Mouse (Mus musculus) right cerebral cortex, postnatal 36 days (tissue): ENCODE data around the gene Retsat.

Source experiments
- DNase-seq, 2 experiments: peaks; one replicate each; pipeline ENCODE4 v3.0.0; 2022; ENCODE audit warnings: low spot score in 2 of 2, mixed read lengths in 1 of 2

Retsat gene

DNA sequence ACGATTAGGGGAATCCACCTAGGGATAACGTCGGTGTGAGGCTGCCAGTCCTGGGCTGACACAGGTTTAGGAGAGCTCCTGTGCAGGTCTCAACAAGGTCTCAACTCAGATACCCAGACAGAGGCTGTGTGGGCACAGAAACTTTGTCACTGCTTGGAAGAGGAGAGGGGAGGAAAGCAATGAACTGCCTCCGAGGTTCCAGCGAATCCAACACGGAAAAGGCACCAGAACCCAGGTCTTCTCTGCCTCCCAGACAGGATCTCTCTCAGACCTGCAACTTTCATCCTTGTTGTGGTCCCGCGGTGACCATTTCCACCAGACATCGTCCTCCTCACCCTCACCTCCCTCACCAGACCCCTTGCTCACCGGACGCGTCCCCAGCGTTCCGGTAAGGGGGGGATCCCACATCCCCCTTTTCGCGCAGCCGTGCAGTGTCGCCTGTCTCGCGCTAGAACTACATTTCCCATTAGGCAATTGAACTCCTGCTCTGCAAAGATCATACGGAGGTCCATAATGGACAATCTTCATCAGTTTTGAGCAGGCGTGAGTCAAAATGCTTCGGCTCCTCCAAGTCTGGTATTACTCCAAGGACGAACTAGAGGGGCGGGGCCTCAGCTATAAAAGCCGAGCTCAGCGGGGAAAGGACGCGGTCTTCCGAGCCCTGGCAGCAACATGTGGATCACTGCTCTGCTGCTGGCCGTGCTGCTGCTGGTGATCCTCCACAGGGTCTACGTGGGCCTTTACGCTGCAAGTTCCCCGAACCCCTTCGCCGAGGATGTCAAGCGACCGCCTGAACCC is at the start of gene Retsat, which contains the start of gene Elmod3:
Gene Retsat (plus strand): TSS at position 520 of the 798 bp plus-strand sequence.
Gene Elmod3 (minus strand): TSS at position 458 of the 798 bp plus-strand sequence.
- DNase-seq: peak; percentile 86 to 92

DNA sequence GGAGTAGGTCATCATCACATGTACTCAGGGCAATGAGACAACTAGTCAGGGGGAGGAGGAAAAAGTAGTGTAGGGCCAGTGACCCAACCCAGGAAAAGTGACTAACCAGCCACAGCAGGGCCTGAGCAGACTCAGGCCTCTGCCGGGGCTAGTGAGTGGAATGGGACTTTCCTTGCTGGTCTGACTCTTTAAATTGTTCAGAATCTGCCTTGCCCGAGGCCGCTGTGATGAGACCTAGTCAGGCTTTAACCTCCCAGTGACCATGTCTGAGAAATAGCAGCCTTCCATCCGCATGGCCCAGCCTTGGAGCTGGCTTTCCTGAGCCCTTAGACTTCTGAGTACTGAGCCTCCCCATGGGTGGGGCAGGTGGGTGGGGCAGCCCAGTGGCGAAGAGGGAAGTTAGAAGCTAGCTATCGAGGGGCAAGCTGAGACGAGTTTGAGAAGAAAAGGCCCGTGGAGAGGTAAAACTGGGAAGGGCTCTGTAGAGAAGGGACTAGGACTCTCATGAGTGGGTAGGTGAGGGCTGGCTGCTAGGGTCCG is 49.2 kb upstream of the Retsat start:
- DNase-seq: no peak

DNA sequence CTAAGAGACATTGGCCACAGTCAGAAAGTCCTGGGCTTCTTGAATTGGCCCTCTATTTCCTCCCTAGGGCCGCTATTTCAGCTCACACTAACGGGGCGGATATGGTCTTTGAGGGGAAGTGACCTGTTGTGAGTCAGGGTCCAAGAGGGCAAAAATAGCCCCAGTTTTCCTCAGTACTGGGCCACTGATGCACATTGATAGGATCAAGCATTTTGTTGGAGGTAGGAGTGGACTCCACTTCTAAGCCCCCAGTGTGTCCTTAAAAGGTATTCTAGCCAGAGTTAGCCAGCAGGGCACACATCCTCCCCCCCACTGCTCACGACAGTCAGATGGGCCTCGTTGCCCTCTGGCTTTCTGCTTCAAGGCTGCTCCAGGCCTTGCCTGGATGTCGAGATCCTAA is 48.2 kb upstream of the Retsat start:
- no peak for DNase-seq

DNA sequence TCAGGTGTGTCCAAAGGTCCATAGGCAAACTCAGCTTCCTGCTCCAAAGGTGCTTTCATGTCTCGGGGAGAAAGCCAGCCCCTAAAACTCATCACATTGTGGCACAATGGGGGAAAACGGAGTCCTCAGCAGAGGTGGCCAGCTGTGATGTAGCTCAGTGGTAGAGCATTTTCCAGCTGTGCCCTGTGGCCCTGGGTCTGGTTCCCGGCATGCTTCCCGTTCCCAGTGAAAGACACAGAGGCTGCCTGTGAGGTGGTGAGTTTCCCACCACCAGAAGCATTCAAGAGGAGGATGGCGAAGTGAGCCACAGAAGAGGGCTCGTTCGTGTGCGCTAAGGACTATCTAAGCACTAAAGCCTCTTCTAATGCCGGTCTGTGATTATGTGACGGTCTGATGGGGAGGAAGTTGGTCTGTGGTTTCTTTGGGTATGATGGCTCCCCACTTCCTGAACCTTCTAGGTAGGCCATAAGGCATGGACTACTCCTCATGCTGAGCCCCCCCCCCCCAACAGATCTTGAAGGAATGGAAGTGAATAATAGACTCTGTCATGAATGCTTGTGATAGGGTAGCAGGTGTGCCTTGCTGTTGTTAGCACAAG is 47.7 kb upstream of the Retsat start:
- no peak for DNase-seq

DNA sequence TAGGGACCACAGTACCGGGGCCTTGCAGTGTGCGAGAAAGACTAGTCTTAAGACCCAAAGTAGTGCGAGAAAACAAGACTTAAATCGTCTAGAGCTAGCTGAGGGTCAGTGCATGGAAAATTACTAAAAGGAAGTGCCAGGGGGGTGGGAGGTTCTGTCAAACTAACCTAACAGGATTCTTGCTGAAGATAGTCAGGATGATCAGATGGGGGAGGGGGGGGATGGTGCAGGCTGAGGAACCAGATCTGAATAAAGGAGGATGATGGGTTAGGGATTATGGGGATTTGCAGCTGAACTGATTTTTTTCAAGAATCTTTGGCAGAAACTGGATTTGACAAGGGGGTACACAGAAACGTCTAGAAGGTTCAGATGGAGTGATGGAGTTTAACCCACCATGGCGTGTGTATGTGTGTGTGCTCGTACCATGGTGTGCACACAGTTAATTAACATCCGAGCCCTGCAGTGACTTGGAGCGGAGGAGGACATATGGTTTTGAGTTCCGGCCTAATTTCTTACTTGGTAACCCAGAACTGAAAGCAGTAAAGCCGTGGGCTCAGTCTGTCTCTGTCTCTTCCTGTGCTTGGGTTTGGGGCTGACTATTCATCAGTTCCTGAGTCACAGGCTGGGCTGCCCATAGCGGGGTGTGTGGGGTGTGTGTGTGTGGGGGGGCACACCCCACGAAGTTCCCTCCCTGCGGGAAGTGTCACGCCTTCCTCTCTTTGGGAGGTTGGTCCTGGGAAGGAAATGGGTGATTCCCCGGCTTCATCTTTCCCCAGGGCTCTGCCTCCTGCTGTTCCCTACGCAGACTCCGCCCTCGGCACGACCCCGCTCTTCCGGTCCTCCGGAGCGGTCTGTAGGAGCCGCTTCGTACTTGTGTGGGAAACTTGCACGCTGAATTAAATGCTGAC is 45.9 kb upstream of the Retsat start:
- peak; percentile 33 to 45 for DNase-seq

DNA sequence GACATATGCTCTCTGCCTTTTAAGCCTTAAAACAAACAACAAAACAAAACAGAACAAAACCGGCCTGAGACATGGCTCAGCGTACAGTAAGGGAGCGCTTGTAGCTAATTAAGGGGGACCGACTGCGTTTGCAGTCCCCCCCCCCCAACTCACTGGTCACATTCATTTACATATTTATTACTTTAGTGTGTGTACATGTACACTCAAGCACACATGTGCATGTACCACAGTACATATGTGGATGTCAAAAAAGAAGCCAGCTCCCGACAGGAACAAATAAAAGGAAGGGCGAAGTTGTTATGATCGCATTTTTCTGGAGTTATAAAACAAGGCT is 45.2 kb upstream of the Retsat start:
- DNase-seq: no peak

DNA sequence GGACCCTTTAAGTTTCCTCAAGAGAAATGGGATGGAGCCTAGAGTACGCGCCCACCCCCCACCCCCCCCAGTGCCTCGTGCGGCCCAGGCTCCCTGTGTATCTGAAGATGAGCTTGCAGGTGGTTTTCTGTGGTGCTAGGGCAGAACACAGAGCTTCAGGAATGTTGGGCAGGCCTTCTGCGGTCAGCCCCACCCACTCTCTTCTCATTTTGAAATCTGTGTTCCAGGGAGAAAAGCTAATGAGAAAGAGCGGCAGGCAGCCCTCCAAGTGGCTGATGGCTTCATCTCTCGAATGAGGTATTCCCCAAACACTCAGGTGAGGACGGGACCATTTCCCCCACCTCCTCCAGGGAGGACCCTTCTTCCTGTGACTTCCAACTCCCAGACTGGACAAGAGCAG is 37.5 kb upstream of the Retsat start:
- DNase-seq: no peak

DNA sequence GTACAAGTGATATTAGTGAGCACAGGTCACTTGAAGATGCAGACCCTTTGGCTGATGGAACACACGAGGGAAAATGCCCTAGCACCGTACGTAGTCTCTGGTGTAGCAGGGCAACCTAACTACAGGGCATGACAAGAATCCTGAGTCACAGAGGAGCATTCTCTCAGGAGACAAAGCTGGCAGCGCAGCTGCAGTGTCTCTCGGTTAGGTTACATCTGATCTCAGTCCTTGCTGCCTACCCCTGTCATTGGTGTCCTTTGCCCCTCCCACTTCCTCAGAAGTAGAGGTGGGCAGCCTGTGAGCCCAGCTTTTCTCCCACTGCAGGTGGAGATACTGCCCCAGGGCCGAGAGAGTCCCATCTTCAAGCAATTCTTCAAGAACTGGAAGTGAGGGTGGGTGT is 35.8 kb upstream of the Retsat start:
- no peak for DNase-seq

DNA sequence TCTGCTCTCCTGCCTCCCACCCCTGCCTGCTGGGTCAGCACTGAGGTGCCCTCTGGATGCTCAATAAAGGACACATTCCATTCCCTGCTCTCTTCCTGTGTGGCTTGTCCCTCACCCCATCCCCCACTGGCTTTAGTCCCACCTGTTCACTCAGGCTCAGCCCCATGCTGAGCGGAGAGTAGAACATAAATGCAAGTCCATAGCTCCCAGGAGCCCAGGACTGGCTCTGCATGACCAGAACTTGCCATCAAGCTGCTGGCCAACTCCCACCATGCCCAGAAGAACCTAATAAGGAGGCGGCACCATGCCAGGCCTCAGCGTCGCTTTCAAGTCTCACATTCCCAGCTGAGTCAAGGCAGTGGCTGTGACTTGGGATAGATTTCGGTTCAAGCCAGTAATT is 35.4 kb upstream of the Retsat start:
- DNase-seq: no peak

DNA sequence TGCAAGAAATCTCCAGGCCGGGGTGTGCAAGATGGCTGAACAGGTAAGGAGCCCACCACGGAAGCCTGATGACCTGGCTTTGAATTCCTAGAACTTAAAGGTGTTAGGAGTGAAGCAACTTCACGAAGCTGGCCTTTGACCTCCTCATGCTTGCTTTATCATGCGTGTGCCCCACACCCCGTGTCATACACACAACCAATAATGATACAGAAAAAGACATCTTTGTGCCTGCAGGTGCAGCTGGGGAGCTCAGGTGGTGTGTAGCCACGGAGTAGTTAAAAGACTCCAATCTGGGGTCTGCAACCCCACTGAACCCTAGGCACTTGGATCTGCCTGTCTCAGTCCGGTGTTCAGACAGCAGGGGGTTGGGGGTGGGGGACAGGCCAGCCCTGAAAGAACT is 32.8 kb upstream of the Retsat start:
- DNase-seq: no peak

DNA sequence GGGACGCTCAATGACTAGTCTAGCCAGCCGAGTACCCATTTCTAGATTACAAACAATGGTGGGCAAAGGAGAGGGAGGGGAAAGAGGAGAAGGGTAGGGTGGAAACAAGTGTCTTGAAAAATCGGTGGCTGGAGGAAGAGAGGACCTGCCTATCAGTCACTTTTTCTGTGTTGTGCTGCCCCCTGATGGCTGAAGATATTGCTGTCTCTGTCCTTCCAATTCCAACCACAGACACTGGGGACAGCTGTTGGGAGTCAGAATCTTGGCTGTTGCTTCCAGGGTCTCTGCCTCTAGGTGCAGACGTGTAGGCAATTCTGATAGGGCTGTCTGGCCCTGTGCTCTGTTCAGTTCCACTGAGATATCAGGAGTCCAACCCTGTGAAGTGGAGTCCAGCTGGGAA is 32.2 kb upstream of the Retsat start:
- peak; percentile 80 for DNase-seq

DNA sequence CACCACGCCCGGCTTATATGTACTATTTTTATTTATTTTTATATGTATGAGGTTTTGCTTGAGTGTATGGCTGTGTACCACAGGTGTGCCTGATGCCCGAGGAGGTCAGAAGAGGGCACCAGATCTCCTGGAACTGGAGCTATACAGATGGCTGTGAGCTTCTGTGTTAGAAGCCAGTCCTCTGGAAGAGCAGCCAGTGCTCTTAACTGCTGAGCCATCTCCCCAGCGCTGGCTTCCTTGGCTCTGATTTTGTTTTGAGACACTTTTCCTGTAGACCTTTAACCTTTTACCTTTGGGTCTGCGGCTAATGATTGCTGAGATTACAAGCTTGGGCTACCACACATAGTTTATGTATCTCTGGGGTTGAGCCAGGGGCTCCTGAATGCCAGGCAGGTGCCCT is 30.8 kb upstream of the Retsat start:
- no peak for DNase-seq

DNA sequence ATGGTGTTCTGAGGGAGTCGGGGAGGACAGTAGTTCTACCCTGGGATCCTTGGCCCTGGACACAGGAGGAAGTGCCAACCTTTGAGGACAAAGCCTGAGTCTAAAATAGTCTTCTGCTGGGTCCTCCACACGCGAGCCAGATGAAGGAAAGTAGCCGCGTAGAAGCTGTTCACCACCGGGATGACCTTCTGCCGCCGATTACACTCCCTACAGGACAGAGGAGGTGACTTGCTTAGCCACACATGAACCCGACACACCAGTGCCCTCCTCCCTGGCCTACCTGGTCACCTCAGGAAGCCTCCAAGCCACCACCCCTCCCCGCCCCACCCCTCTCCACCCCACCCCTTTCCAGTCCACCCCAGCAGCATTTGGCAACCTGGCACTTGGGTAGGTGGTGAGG is 29.5 kb upstream of the Retsat start:
- DNase-seq: no peak

DNA sequence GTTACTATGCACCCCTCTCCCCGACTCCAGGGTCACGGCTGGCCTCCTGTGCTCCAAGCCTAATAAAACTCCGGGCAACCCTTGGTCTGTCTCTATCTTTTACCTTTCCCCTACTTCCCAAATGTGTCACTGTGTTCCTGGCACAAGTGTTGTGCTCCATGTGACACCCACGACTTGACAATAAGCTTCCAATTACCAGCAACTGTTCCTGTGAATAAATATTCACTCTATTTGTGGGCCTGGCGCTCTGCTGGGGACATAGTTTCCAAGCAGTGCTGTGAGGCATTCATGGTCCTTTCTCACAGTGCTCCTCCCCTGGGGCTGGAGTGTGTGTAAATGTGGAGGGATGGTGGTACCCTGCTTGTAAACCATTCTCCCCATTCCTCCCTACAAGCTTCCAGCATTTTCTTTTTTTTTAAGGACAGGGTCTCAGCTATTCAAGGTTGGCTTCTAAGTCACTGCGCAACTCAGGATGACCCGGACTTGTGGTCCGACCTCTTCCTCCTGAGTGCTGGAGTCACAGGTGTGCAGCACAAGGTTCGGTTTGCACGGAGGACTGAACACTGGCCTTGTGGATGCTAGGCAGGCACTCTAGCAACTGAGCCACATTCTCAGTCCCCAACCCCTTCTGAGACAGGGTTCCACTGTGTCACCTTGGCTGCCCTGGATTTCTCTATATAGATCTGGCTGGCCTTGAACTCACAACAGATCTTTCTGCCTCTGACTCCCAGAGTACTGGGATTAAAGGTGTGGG is 27.5 kb upstream of the Retsat start:
- DNase-seq: no peak

DNA sequence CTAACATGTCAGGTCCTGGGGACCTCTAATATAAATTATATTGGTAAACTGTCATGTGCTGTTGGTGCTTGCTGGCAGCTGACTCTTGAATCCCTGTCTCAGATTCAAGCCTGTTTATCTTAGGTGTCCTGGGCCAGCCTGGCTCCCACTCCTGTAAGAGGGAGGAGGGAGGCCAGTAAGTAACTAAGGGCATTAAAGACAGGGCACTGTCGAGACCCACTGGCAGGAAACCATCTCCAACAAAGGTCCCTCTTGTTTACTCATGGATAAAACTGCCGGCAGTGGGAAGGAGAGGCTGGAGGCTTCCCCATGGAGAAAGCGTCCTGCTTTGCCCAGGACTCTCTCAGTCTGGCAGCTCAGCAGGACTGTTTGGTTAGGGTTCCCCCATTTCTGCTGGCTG is 26.4 kb upstream of the Retsat start:
- DNase-seq: no peak

DNA sequence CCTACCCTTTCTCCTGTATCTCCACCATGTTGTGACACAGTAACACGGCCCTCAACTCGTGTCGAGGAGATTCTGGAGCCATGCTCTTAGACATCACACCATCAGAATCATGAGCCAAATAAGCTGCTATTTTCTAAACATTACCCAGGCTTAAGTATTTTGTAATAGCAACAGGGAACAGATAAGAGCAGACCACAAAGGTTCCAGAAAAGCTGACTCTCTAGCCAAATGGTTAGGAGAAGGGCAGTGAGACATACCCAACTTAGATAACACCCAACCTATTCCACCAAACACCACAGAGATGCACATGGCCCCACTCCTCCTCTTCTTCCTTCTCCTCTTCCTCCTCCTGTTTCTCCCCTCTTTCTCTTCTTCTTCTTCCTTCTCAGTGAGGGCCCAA is 22.2 kb upstream of the Retsat start:
- no peak for DNase-seq

DNA sequence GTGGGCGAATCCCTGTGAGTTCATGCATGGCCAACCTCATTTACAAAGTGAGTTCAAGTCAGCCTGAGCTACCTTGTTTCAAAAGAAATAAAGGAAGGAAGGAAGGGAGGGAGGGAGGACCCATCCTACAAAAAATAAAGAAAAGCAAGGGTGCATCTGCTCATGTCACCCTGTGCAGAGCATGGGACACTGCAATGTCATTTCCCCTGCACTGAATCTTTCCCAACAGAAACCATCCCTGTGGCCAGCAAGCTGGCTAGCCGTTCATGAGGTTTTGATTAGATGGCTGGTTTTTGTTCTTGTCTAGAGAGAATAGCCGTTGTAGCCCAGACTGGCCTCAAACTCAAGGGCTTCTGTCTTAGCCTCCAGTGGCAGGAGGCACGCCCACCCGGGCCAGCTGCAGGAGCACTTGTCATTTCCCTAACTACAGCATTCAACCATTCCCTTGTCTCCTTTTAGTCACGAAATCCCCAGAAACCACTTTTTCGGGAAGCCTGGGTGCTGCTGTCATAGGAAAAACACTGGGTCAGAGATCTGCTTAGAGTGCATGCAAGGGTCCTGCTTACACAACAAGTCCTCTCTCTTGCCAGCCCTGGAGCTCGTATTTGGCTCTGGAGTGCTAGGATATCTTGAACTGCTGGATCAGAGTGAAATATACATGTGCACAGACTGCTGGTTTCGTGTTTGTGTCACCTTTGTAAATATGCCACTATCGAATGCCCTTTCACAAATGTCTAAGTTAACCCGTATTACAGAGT is 16.5 kb upstream of the Retsat start:
- DNase-seq: no peak

DNA sequence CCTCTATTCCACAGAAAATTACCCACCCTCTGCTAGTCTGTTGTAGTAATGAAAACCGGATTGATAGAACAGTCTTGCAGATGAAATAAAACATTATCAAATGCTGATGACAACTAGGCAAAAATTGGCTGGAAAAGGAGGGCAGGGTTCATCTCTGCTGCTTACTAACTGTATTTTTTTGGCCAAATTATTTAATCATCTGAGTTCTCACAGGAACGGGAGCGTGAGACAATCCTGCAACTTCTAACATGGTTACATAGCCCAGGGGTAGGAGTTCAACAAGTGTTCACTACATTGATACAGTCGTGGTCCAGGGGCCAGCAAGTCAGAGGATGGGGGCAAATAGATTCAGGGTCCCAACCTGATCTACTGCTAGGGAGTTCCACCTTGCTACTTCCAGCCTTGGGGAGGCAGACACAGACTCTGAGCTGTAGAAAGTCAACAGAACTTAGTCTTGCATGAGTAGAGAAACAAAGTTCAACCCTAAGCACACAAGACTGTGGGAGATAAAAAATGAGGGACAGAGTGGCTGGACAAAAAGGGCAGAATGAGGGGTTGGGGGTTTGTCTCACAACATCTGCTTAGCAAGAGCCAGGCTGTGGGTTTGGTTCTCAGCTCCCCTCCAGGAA is 14.9 kb upstream of the Retsat start:
- DNase-seq: no peak

DNA sequence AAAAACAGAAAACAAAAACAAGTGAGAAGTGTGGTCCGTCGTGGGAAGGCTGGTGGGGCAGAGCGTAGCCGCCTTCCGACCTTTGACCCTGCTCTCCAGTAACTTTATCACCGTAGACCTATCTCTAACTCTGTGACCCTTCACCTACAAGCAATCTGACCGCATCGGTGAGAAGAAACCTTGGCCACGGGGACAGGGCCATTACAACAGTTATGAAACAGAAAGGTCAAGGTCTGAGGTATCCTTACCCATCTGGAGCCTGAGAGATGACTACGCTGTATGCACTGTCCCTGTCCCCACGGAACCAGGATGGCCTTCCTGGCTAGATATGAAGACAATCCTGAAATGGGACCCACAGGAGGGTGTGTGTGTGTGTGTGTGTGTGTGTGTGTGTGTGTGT is 14.1 kb upstream of the Retsat start:
- DNase-seq: no peak

DNA sequence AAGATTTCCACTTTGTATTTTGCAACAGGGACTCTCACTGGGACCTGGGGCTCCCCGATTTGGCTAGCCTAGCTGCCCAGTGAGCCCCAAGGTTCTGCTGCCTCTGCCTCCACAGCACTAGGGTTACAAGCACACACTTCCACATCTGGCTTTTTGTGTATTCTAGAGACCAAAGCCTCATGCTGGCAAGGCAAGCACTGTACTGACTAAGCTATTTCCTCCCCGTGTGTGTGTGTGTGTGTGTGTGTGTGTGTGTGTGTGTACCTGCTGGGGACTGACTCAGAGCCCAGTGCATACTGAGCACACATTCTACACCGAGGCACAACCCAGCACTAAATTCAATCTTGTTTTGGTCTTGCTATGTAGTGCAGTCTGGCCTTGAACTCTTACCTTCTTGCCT is 11.6 kb upstream of the Retsat start:
- DNase-seq: no peak
